Mouse (Mus musculus) liver, embryonic 16.5 days (tissue): ENCODE measurements around the gene Ankrd27. TPM values are rescaled to one million over a fixed set of nuclear protein-coding genes. Genes with fewer than 3 reads are reported as not detected.

Source experiments
- ATAC-seq: fragments of 200-750 bp; cut with Nextera tagmentation; 2 replicates; pipeline ENCODE4 v1.8.0; 2017; ENCODE audit warnings: low read depth, mild to moderate bottlenecking, moderate number of reproducible peaks, moderate library complexity
- H3K27ac ChIP-seq: fragments of 300-500 bp; sonication (generic); 2 replicates; pipeline ENCODE4 v1.5.1; 2014; ENCODE audit warnings: mild to moderate bottlenecking, low read length
- H3K27me3 ChIP-seq: fragments of 300-500 bp; sonication (generic); 2 replicates; pipeline ENCODE4 v1.6.1; 2014; ENCODE audit warnings: low read depth, low read length, mixed read lengths; ENCODE audit not compliant: control insufficient read depth, insufficient read depth
- H3K36me3 ChIP-seq: fragments of 300-500 bp; sonication (generic); 2 replicates; pipeline ENCODE4 v1.6.1; 2014; ENCODE audit warnings: mild to moderate bottlenecking; ENCODE audit not compliant: control insufficient read depth, insufficient read depth
- H3K4me1 ChIP-seq: fragments of 300-500 bp; sonication (generic); 2 replicates; pipeline ENCODE4 v1.6.1; 2014; ENCODE audit warnings: low read depth, low read length, mixed read lengths; ENCODE audit not compliant: control insufficient read depth
- H3K4me2 ChIP-seq: fragments of 300-500 bp; sonication (generic); 2 replicates; pipeline ENCODE4 v1.6.1; 2014; ENCODE audit warnings: low read depth, low read length, mixed read lengths
- H3K4me3 ChIP-seq: fragments of 300-500 bp; sonication (generic); 2 replicates; pipeline ENCODE4 v1.5.1; 2014; ENCODE audit warnings: low read depth, mild to moderate bottlenecking, low read length
- H3K9ac ChIP-seq: fragments of 300-500 bp; sonication (generic); 2 replicates; pipeline ENCODE4 v1.6.1; 2014; ENCODE audit warnings: low read depth, low read length
- H3K9me3 ChIP-seq: fragments of 300-500 bp; sonication (generic); replicated peaks from 2 replicates; pipeline ENCODE4 v1.6.1; 2016; ENCODE audit warnings: low read length; ENCODE audit not compliant: control insufficient read depth
- WGBS: fragments of 180-500 bp; shearing (Covaris S2); extraction: QIAGEN DNeasy Blood & Tissue Kit; methylation state at CpG from one replicate; pipeline ENCODE4 v1.1.7; 2014; ENCODE audit not compliant: insufficient replicate concordance; 5-methylcytosine and 5-hydroxymethylcytosine counted together
- polyA plus RNA-seq: library from polyadenylated mRNA; unstranded; fragments of >200 nt; fragmentation: Nextera tagmentation; extraction: Ambion mirVana; gene quantifications from 2 replicates; pipeline ENCODE4 v1.2.1, GENCODE M21; 2015

Ankrd27 gene
- polyA plus RNA-seq, 1 experiment from 2014 or later: 23.9 TPM

GRCm38 (mm10) chr7:35609245-35609644 lies 23.2 kb downstream of the Ankrd27 start:
- H3K9me3 ChIP-seq: no peaks in the 10 kb centered on the region
- no peak overlapping the region for H3K27ac ChIP-seq
- 77% methylated on average over 10 of the region's 10 CpGs for WGBS
- ATAC-seq: no peak
- H3K4me3 ChIP-seq: no peak overlapping the region
- no peak overlapping the region for H3K4me2 ChIP-seq
- peaks cover 50% of the 10 kb centered on the region for H3K36me3 ChIP-seq
- no peak overlapping the region for H3K9ac ChIP-seq
- no peaks in the 10 kb centered on the region for H3K4me1 ChIP-seq
- no peaks in the 10 kb centered on the region for H3K27me3 ChIP-seq

GRCm38 (mm10) chr7:35617513-35617912 lies 31.5 kb downstream of the Ankrd27 start:
- Histone ChIP-seq H3K4me2 (no peak overlapping the region), H3K27me3 (no peaks in the 10 kb centered on the region), H3K36me3 (peaks cover 30% of the 10 kb centered on the region), H3K9ac (no peak overlapping the region), H3K9me3 (no peaks in the 10 kb centered on the region), H3K27ac (no peak overlapping the region), H3K4me3 (no peak overlapping the region), H3K4me1 (no peaks in the 10 kb centered on the region)
- ATAC-seq: no peak
- WGBS: 75% methylated on average over 4 of the region's 4 CpGs

DNA sequence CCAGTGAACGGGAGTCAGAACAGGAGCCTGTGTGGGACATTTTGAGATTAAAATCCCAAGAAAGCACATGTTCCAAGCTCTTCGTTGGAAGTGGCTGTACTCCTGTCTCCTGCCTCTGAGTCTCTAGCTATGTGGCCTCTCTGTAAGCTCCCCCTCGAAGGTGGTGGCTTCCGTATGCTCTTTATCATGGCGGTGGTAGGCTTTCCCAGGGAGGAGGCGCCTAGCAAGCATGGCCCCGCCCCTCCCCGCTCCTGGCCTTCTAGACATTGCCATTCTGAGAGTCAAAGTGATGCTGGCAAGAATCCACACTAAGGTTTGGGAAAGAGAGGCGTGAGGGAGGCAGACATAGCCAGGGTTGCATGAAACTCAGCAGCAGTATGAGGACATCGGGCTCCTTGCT lies 36.6 kb downstream of the Ankrd27 start:
- no peak overlapping the region for H3K4me2 ChIP-seq
- no peaks in the 10 kb centered on the region for H3K27me3 ChIP-seq
- no peak overlapping the region for H3K4me3 ChIP-seq
- H3K9me3 ChIP-seq: no peaks in the 10 kb centered on the region
- peaks cover 28% of the 10 kb centered on the region for H3K36me3 ChIP-seq
- H3K27ac ChIP-seq: no peak overlapping the region
- no peak for ATAC-seq
- H3K9ac ChIP-seq: no peak overlapping the region
- no peaks in the 10 kb centered on the region for H3K4me1 ChIP-seq
- WGBS: 82% methylated on average over 10 of the region's 10 CpGs

DNA sequence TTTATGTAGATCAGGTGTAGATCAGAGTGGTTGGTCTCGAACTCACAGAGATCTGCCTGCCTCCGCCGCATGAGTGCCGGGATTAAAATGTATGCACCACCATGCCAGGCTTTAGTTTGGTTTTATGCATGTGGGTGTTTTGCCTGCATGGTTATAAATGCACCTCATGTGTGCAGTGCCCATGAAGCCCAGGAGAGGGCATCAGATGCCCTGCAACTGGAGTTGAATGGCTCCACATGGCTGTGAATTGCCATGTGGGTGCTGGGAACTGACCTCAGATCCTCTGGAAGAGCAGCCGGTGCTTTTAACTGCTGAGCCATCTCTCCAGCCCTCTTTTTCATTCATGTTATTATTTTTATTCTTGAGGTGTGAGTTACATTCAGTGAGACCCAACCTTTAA lies 40.0 kb downstream of the Ankrd27 start:
- peaks cover 38% of the 10 kb centered on the region for H3K36me3 ChIP-seq

GRCm38 (mm10) chr7:35627371-35627770 lies 41.3 kb downstream of the Ankrd27 start:
- H3K4me2 ChIP-seq: no peak overlapping the region
- no peaks in the 10 kb centered on the region for H3K27me3 ChIP-seq
- H3K36me3 ChIP-seq: peaks cover 42% of the 10 kb centered on the region
- 89% methylated on average over 10 of the region's 10 CpGs for WGBS
- no peaks in the 10 kb centered on the region for H3K4me1 ChIP-seq
- H3K27ac ChIP-seq: no peak overlapping the region
- ATAC-seq: no peak
- H3K4me3 ChIP-seq: no peak overlapping the region
- no peaks in the 10 kb centered on the region for H3K9me3 ChIP-seq
- no peak overlapping the region for H3K9ac ChIP-seq

More for the DNA sequence above, 40.0 kb downstream of the Ankrd27 start:
- H3K9ac ChIP-seq: no peak overlapping the region
- H3K4me2 ChIP-seq: no peak overlapping the region
- ATAC-seq: no peak
- no peak overlapping the region for H3K27ac ChIP-seq
- 89% methylated on average over 5 of the region's 5 CpGs for WGBS
- no peaks in the 10 kb centered on the region for H3K27me3 ChIP-seq
- no peak overlapping the region for H3K4me3 ChIP-seq
- H3K9me3 ChIP-seq: no peaks in the 10 kb centered on the region
- H3K4me1 ChIP-seq: no peaks in the 10 kb centered on the region

- peaks cover 42% of the 10 kb centered on the region for H3K36me3 ChIP-seq
- no peak overlapping the region for H3K27ac ChIP-seq
- H3K9me3 ChIP-seq: no peaks in the 10 kb centered on the region
- H3K27me3 ChIP-seq: no peaks in the 10 kb centered on the region
- no peaks in the 10 kb centered on the region for H3K4me1 ChIP-seq
- 61% methylated on average over 5 of the region's 5 CpGs for WGBS
- no peak for ATAC-seq
- H3K4me2 ChIP-seq: no peak overlapping the region
- H3K4me3 ChIP-seq: no peak overlapping the region
- H3K9ac ChIP-seq: no peak overlapping the region
Measured at GRCm38 (mm10) chr7:35628496-35628895, 42.5 kb downstream of the Ankrd27 start.

DNA sequence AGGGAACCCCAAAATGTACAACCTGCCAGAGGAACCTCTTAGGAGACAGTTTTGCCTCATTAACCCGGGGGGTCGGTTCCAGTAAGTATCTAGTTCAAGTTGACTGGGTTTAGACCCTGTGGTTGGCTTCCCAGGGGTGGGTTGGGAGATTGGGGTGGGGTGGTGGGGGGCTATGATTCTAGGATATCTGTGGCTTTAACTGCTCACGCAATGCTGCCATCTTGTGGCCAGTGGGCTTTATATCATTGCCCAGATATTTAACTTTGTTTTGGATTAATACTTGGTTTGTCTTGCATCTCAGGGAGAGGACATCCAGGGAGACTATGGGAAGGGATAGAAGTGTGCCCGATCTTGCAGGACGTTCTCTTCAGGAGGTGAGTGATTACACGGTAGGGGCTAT lies 50.2 kb downstream of the Ankrd27 start:
- Histone ChIP-seq H3K27ac (no peak overlapping the region), H3K4me2 (no peak overlapping the region), H3K27me3 (no peaks in the 10 kb centered on the region), H3K9ac (no peak overlapping the region), H3K4me1 (no peaks in the 10 kb centered on the region), H3K9me3 (no peaks in the 10 kb centered on the region), H3K36me3 (peaks cover 46% of the 10 kb centered on the region), H3K4me3 (no peak overlapping the region)
- no peak for ATAC-seq
- WGBS: 74% methylated on average over 6 of the region's 6 CpGs

- Histone ChIP-seq H3K36me3 (peaks cover 43% of the 10 kb centered on the region), H3K4me2 (no peak overlapping the region), H3K9me3 (no peaks in the 10 kb centered on the region), H3K4me1 (no peaks in the 10 kb centered on the region; the same call in 1 of the 2 replicates), H3K27ac (no peak overlapping the region), H3K27me3 (no peaks in the 10 kb centered on the region), H3K9ac (no peak overlapping the region), H3K4me3 (no peak overlapping the region)
- WGBS: 87% methylated on average over 9 of the region's 9 CpGs
- ATAC-seq: no peak
Measured at GRCm38 (mm10) chr7:35636874-35637273, 50.8 kb downstream of the Ankrd27 start.

- H3K9me3 ChIP-seq: no peaks in the 10 kb centered on the region
- no peak overlapping the region for H3K9ac ChIP-seq
- H3K36me3 ChIP-seq: peaks cover 32% of the 10 kb centered on the region
- ATAC-seq: peak; percentile 51; the same call in 1 of the 2 replicates
- no peaks in the 10 kb centered on the region; the same call in 1 of the 2 replicates for H3K4me1 ChIP-seq
- WGBS: 64% methylated on average over 6 of the region's 6 CpGs
- no peaks in the 10 kb centered on the region for H3K27me3 ChIP-seq
- H3K4me2 ChIP-seq: no peak overlapping the region
- no peak overlapping the region for H3K4me3 ChIP-seq
- no peak overlapping the region for H3K27ac ChIP-seq
Measured at GRCm38 (mm10) chr7:35640072-35640471, 54.0 kb downstream of the Ankrd27 start.
